Mouse (Mus musculus) hindbrain, embryonic 15.5 days (tissue): Measurements from ENCODE around the gene Gm44502. TPM values are rescaled to one million over a fixed set of nuclear protein-coding genes. Genes with fewer than 3 reads are reported as not detected.
A peak's percentile ranks its signal among the peaks of the same experiment; 100 is the strongest.
"Not testable (repeated sequence)": the region's sequence is repeated elsewhere in the genome, so short reads cannot be mapped to it uniquely, and the experiment has no call there.

Experiments used
- ATAC-seq: fragments of 200-750 bp; cut with Nextera tagmentation; 2 replicates; pipeline ENCODE4 v1.8.0; 2017; ENCODE audit warnings: low read depth, moderate number of reproducible peaks, moderate TSS enrichment; ENCODE audit not compliant: low FRiP score
- H3K27ac ChIP-seq: fragments of 300-500 bp; sonication (generic); replicated peaks from 2 replicates; pipeline ENCODE4 v1.5.1; 2015; ENCODE audit warnings: mild to moderate bottlenecking, inconsistent platforms
- H3K27me3 ChIP-seq: fragments of 300-500 bp; sonication (generic); 2 replicates; pipeline ENCODE4 v1.6.1; 2015; ENCODE audit warnings: control low read depth, inconsistent platforms
- H3K36me3 ChIP-seq: fragments of 300-500 bp; sonication (generic); 2 replicates; pipeline ENCODE4 v1.6.1; 2015; ENCODE audit warnings: control low read depth, inconsistent platforms
- H3K4me1 ChIP-seq: fragments of 300-500 bp; sonication (generic); replicated peaks from 2 replicates; pipeline ENCODE4 v1.6.1; 2015; ENCODE audit warnings: control low read depth, inconsistent platforms
- H3K4me2 ChIP-seq: fragments of 300-500 bp; sonication (generic); 2 replicates; pipeline ENCODE4 v1.6.1; 2015; ENCODE audit warnings: moderate library complexity, mild to moderate bottlenecking, inconsistent platforms
- H3K4me3 ChIP-seq: fragments of 300-500 bp; sonication (generic); 2 replicates; pipeline ENCODE4 v1.5.1; 2015; ENCODE audit warnings: mild to moderate bottlenecking, inconsistent platforms
- H3K9ac ChIP-seq: fragments of 300-500 bp; sonication (generic); 2 replicates; pipeline ENCODE4 v1.6.1; 2015; ENCODE audit warnings: inconsistent platforms
- H3K9me3 ChIP-seq: fragments of 300-500 bp; sonication (generic); 2 replicates; pipeline ENCODE4 v1.6.1; 2016; ENCODE audit warnings: control low read depth, inconsistent platforms
- WGBS: fragments of 180-500 bp; shearing (Covaris S2); methylation state at CpG from one replicate; pipeline ENCODE4 v1.1.7; 2015; 5-methylcytosine and 5-hydroxymethylcytosine counted together
- polyA plus RNA-seq: library from polyadenylated mRNA; unstranded; fragments of >200 nt; fragmentation: Nextera tagmentation; extraction: Ambion mirVana; gene quantifications from 2 replicates; pipeline ENCODE4 v1.2.1, GENCODE M21; 2015

Gm44502 gene
- polyA plus RNA-seq, 1 experiment from 2014 or later = not detected

GRCm38 (mm10) chr15:89452906-89453864, 23.7 kb upstream of the Gm44502 start:
- Histone ChIP-seq H3K27me3 (0 out of 2 replicates have a peak, but pooled peaks cover 3% of the 10 kb centered on the region), H3K4me1 (peaks cover 28% of the 10 kb centered on the region), H3K36me3 (peaks cover 15% of the 10 kb centered on the region), H3K9me3 (no peaks in the 10 kb centered on the region), H3K4me2 (peak overlapping the region; percentile 76), H3K27ac (peak overlapping the region; percentile 90), H3K9ac (peak overlapping the region; percentile 85), H3K4me3 (peak overlapping the region; percentile 79)
- peak; percentile 84 for ATAC-seq
- 5% methylated on average over 24 of the region's 24 CpGs for WGBS

- no peaks in the 10 kb centered on the region for H3K27me3 ChIP-seq
- H3K9ac ChIP-seq = no peak overlapping the region
- no peak overlapping the region for H3K4me3 ChIP-seq
- no peaks in the 10 kb centered on the region for H3K4me1 ChIP-seq
- H3K27ac ChIP-seq = 0 out of 2 replicates have a peak overlapping the region, but pooled peaks have one; percentile 15
- ATAC-seq = no peak
- H3K4me2 ChIP-seq = no peak overlapping the region
- H3K9me3 ChIP-seq = no peaks in the 10 kb centered on the region
- H3K36me3 ChIP-seq = no peaks in the 10 kb centered on the region
- WGBS = 36% methylated on average over 8 of the region's 8 CpGs
Observed at GRCm38 (mm10) chr15:89442486-89443070, 13.1 kb upstream of the Gm44502 start.

- no peak for ATAC-seq
- 92% methylated on average over 5 of the region's 5 CpGs for WGBS
- H3K4me2 ChIP-seq = no peak overlapping the region
- no peaks in the 10 kb centered on the region for H3K27me3 ChIP-seq
- no peak overlapping the region for H3K9ac ChIP-seq
- no peaks in the 10 kb centered on the region for H3K36me3 ChIP-seq
- H3K27ac ChIP-seq = no peak overlapping the region
- peaks cover 11% of the 10 kb centered on the region for H3K4me1 ChIP-seq
- no peaks in the 10 kb centered on the region for H3K9me3 ChIP-seq
- H3K4me3 ChIP-seq = no peak overlapping the region
Observed at GRCm38 (mm10) chr15:89435878-89436277, 6.4 kb upstream of the Gm44502 start.

GRCm38 (mm10) chr15:89434136-89434535, 4.6 kb upstream of the Gm44502 start:
- H3K27ac ChIP-seq = no peak overlapping the region
- no peaks in the 10 kb centered on the region for H3K9me3 ChIP-seq
- no peak for ATAC-seq
- H3K36me3 ChIP-seq = no peaks in the 10 kb centered on the region
- no peaks in the 10 kb centered on the region for H3K27me3 ChIP-seq
- H3K9ac ChIP-seq = no peak overlapping the region
- H3K4me1 ChIP-seq = peaks cover 17% of the 10 kb centered on the region
- no peak overlapping the region for H3K4me3 ChIP-seq
- H3K4me2 ChIP-seq = no peak overlapping the region
- WGBS = 76% methylated on average over 3 of the region's 3 CpGs

GRCm38 (mm10) chr15:89432946-89433345, 3.5 kb upstream of the Gm44502 start:
- ATAC-seq = no peak
- Histone ChIP-seq H3K4me3 (no peak overlapping the region), H3K27ac (no peak overlapping the region), H3K4me2 (no peak overlapping the region), H3K27me3 (no peaks in the 10 kb centered on the region), H3K36me3 (no peaks in the 10 kb centered on the region), H3K9ac (no peak overlapping the region), H3K4me1 (peaks cover 27% of the 10 kb centered on the region), H3K9me3 (no peaks in the 10 kb centered on the region)
- 74% methylated on average over 4 of the region's 4 CpGs for WGBS

GRCm38 (mm10) chr15:89431806-89432205, 2.3 kb upstream of the Gm44502 start:
- Histone ChIP-seq H3K27ac (no peak overlapping the region), H3K4me1 (peaks cover 27% of the 10 kb centered on the region), H3K36me3 (peaks cover 9% of the 10 kb centered on the region), H3K4me2 (no peak overlapping the region), H3K27me3 (no peaks in the 10 kb centered on the region), H3K4me3 (no peak overlapping the region), H3K9me3 (no peaks in the 10 kb centered on the region), H3K9ac (no peak overlapping the region)
- WGBS = 95% methylated on average over 6 of the region's 6 CpGs
- no peak for ATAC-seq

- H3K4me1 ChIP-seq = peaks cover 27% of the 10 kb centered on the region
- H3K36me3 ChIP-seq = peaks cover 14% of the 10 kb centered on the region
- H3K9me3 ChIP-seq = no peaks in the 10 kb centered on the region
- no peak overlapping the region for H3K9ac ChIP-seq
- no peak overlapping the region for H3K27ac ChIP-seq
- ATAC-seq = no peak
- H3K4me3 ChIP-seq = no peak overlapping the region
- H3K4me2 ChIP-seq = no peak overlapping the region
- WGBS = 94% methylated on average over 3 of the region's 3 CpGs
- no peaks in the 10 kb centered on the region for H3K27me3 ChIP-seq
Observed at GRCm38 (mm10) chr15:89431271-89431670, 1.8 kb upstream of the Gm44502 start.

GRCm38 (mm10) chr15:89430771-89431170, 1.3 kb upstream of the Gm44502 start:
- 86% methylated on average over 9 of the region's 9 CpGs for WGBS
- not testable (repeated sequence) for H3K9me3 ChIP-seq, ATAC-seq, H3K4me3 ChIP-seq, H3K27ac ChIP-seq, H3K27me3 ChIP-seq, H3K9ac ChIP-seq
- H3K4me2 ChIP-seq = peak overlapping the region; percentile 95
- H3K4me1 ChIP-seq = peaks cover 27% of the 10 kb centered on the region
- H3K36me3 ChIP-seq = peaks cover 18% of the 10 kb centered on the region

GRCm38 (mm10) chr15:89430341-89430740, 845 bp upstream of the Gm44502 start:
- Histone ChIP-seq H3K27ac (peak overlapping the region; percentile 97), H3K4me2 (peak overlapping the region; percentile 95), H3K27me3 (no peaks in the 10 kb centered on the region), H3K4me1 (peaks cover 27% of the 10 kb centered on the region), H3K9me3 (no peaks in the 10 kb centered on the region), H3K36me3 (peaks cover 22% of the 10 kb centered on the region), H3K9ac (peak overlapping the region; percentile 75), H3K4me3 (peak overlapping the region; percentile 80)
- WGBS = 46% methylated on average over 6 of the region's 6 CpGs
- no peak for ATAC-seq

- peak overlapping the region; percentile 97 for H3K27ac ChIP-seq
- no peaks in the 10 kb centered on the region for H3K9me3 ChIP-seq
- peak overlapping the region; percentile 75 for H3K9ac ChIP-seq
- H3K4me1 ChIP-seq = peaks cover 27% of the 10 kb centered on the region
- ATAC-seq = peak; percentile 55
- peaks cover 22% of the 10 kb centered on the region for H3K36me3 ChIP-seq
- no peaks in the 10 kb centered on the region for H3K27me3 ChIP-seq
- H3K4me2 ChIP-seq = peak overlapping the region; percentile 95
- H3K4me3 ChIP-seq = peak overlapping the region; percentile 80
- WGBS = 4% methylated on average over 17 of the region's 22 CpGs
Observed at GRCm38 (mm10) chr15:89428821-89429351, 610 bp downstream of the Gm44502 start.

- H3K27me3 ChIP-seq = no peaks in the 10 kb centered on the region
- H3K9ac ChIP-seq = peak overlapping the region; percentile 75
- H3K4me2 ChIP-seq = peak overlapping the region; percentile 95
- no peaks in the 10 kb centered on the region for H3K9me3 ChIP-seq
- peaks cover 22% of the 10 kb centered on the region for H3K36me3 ChIP-seq
- ATAC-seq = no peak
- peaks cover 27% of the 10 kb centered on the region for H3K4me1 ChIP-seq
- H3K27ac ChIP-seq = no peak overlapping the region; the same call in 1 of the 2 replicates
- peak overlapping the region; percentile 80 for H3K4me3 ChIP-seq
- WGBS = 83% methylated on average over 19 of the region's 19 CpGs
Observed at GRCm38 (mm10) chr15:89428136-89428790, 1.2 kb downstream of the Gm44502 start.
